In the genomic region with DNA sequence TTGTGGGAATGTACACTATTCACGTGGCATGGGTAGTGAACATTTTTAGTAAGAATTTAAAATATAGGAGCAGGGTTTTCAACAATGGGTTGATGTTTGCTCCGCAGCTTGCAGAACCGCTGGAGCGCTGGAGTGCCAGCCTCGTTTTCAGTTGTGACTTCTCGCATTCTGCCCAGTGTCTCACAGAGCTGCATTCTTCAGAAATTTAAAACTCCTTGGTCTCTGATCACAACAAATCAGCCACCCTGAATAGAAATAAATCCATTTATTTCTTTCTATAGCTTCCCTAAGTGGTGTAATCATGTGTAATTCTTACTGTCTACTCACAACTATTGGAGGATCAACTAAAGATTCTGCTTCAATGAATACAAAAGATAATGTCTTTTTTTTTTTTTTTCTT, we compare ENCODE assay signal across 25 mouse cellular contexts.
DNase-seq lines count a peak whose midpoint lies in the region; ATAC-seq and TF ChIP-seq lines count a peak whose summit lies in the region.
"Had no signal": no experiment of that assay in that cellular context is flagged by ENCODE, and none has a peak within 500 bp of the region (broad histone marks: within the 10 kb centered on the region; RNA-seq: fewer than 3 reads in every experiment).

No protein-coding gene starts in this region.

- no peak overlapping the region for H3K4me3 ChIP-seq in forebrain, embryonic 13.5 days
- no peak overlapping the region for H3K4me3 ChIP-seq in forebrain, embryonic 15.5 days
- H3K4me3 ChIP-seq in forebrain, embryonic 16.5 days (replicated peaks; ENCODE audit: low read length), result no peak overlapping the region
- H3K4me3 ChIP-seq in forebrain, postnatal 0 days (ENCODE audit: low read depth, low read length), result no peak overlapping the region
- H3K4me3 ChIP-seq in left cerebral cortex, adult 2 months, result no peak overlapping the region
- H3K4me3 ChIP-seq: embryonic facial prominence, embryonic 13.5 days; embryonic facial prominence, embryonic 15.5 days; erythroblast, embryonic 14.5 days had no signal

- no peak overlapping the region for H3K9ac ChIP-seq in forebrain, embryonic 13.5 days
- H3K9ac ChIP-seq in forebrain, embryonic 15.5 days (replicated peaks), result no peak overlapping the region
- H3K9ac ChIP-seq in forebrain, embryonic 16.5 days (replicated peaks; ENCODE audit: low read depth, low read length), result no peak overlapping the region
- H3K9ac ChIP-seq in forebrain, postnatal 0 days, result no peak overlapping the region
- H3K9ac ChIP-seq: embryonic facial prominence, embryonic 13.5 days; embryonic facial prominence, embryonic 15.5 days had no signal

- WGBS in forebrain, embryonic 13.5 days, result 62% methylated on average over 6 of the region's 6 CpGs
- WGBS in forebrain, embryonic 15.5 days, result 55% methylated on average over 6 of the region's 6 CpGs
- WGBS in forebrain, embryonic 16.5 days, result 42% methylated on average over 6 of the region's 6 CpGs
- 45% methylated on average over 6 of the region's 6 CpGs for WGBS in forebrain, postnatal 0 days

- intact Hi-C loops in left cerebral cortex, adult 2 months (cut with DNase I), result no loop called here
- intact Hi-C loops in left cerebral cortex, postnatal 14 days (cut with DNase I), result no loop called here

- no peak for TF ChIP-seq CTCF in forebrain, postnatal 0 days (IDR thresholded peaks at IDR 0.05; ENCODE audit: low read depth)
- TF ChIP-seq CTCF in left cerebral cortex, adult 2 months (IDR thresholded peaks at IDR 0.05), result no peak

- H3K27ac ChIP-seq in forebrain, embryonic 13.5 days, result no peak overlapping the region
- no peak overlapping the region for H3K27ac ChIP-seq in forebrain, embryonic 15.5 days (replicated peaks)
- no peak overlapping the region for H3K27ac ChIP-seq in forebrain, embryonic 16.5 days (ENCODE audit: low read length)
- no peak overlapping the region for H3K27ac ChIP-seq in forebrain, postnatal 0 days (ENCODE audit: low read depth, low read length)
- H3K27ac ChIP-seq in left cerebral cortex, adult 2 months, result 0 out of 2 replicates have a peak overlapping the region, but pooled peaks have one; percentile 15
- H3K27ac ChIP-seq: embryonic facial prominence, embryonic 13.5 days; embryonic facial prominence, embryonic 15.5 days had no signal

- H3K36me3 ChIP-seq in forebrain, embryonic 13.5 days (ENCODE audit: poor library complexity, severe bottlenecking), result no peaks in the 10 kb centered on the region
- H3K36me3 ChIP-seq in forebrain, embryonic 15.5 days, result no peaks in the 10 kb centered on the region
- H3K36me3 ChIP-seq in forebrain, embryonic 16.5 days (ENCODE audit: control insufficient read depth, insufficient read depth), result no peaks in the 10 kb centered on the region
- no peaks in the 10 kb centered on the region for H3K36me3 ChIP-seq in forebrain, postnatal 0 days (ENCODE audit: insufficient read depth)
- H3K36me3 ChIP-seq: embryonic facial prominence, embryonic 13.5 days; embryonic facial prominence, embryonic 15.5 days; G1E had no signal

- DNase-seq in forebrain, postnatal 0 days, result no peak
- no peak for DNase-seq in left cerebral cortex, adult 2 months (ENCODE audit: extremely low spot score in 1 of 2, low spot score in 2 of 2)
- DNase-seq in left cerebral cortex, postnatal 14 days (ENCODE audit: low spot score in 2 of 2), result no peak
- DNase-seq: adrenal gland, adult 8-10 months; adrenal gland, postnatal 14 days; adrenal gland, postnatal 36 days; B cell, adult 2 months; cerebellum, adult 11 months; cerebellum, adult 18-20 months; cerebellum, adult 8-10 months; cerebellum, adult 9-11 months; cerebellum, postnatal 14 days; cerebellum, postnatal 36 days; embryo, embryonic 11 days had no signal

- H3K9me3 ChIP-seq in forebrain, embryonic 13.5 days (replicated peaks), result no peaks in the 10 kb centered on the region
- no peaks in the 10 kb centered on the region for H3K9me3 ChIP-seq in forebrain, embryonic 15.5 days
- no peaks in the 10 kb centered on the region for H3K9me3 ChIP-seq in forebrain, embryonic 16.5 days (ENCODE audit: control insufficient read depth, low read length)
- no peaks in the 10 kb centered on the region for H3K9me3 ChIP-seq in forebrain, postnatal 0 days (ENCODE audit: low read length)
- H3K9me3 ChIP-seq: embryonic facial prominence, embryonic 13.5 days; embryonic facial prominence, embryonic 15.5 days; G1E had no signal

- no peaks in the 10 kb centered on the region for H3K27me3 ChIP-seq in forebrain, embryonic 13.5 days
- no peaks in the 10 kb centered on the region for H3K27me3 ChIP-seq in forebrain, embryonic 15.5 days
- no peaks in the 10 kb centered on the region for H3K27me3 ChIP-seq in forebrain, embryonic 16.5 days (replicated peaks; ENCODE audit: control insufficient read depth, insufficient read depth, low read length)
- no peaks in the 10 kb centered on the region for H3K27me3 ChIP-seq in forebrain, postnatal 0 days (ENCODE audit: insufficient read depth, low read length)
- H3K27me3 ChIP-seq: CH12.LX; embryonic facial prominence, embryonic 13.5 days; embryonic facial prominence, embryonic 15.5 days; Patski had no signal

- 0 out of 2 replicates have a peak, but pooled peaks have one; percentile 30 for ATAC-seq in forebrain, embryonic 13.5 days
- no peak for ATAC-seq in forebrain, embryonic 15.5 days (replicated peaks)
- peak; percentile 38; the same call in 1 of the 2 replicates for ATAC-seq in forebrain, embryonic 16.5 days
- no peak for ATAC-seq in forebrain, postnatal 0 days
- ATAC-seq: activated CD4-positive, CD25-positive, alpha-beta regulatory T cell, adult 4 months; CD4-positive, CD25-positive, alpha-beta regulatory T cell, adult 4 months; Patski had no signal

- peaks cover 3% of the 10 kb centered on the region; the same call in 1 of the 2 replicates for H3K4me1 ChIP-seq in forebrain, embryonic 13.5 days
- H3K4me1 ChIP-seq in forebrain, embryonic 15.5 days, result no peaks in the 10 kb centered on the region
- peaks cover 2% of the 10 kb centered on the region; the same call in 1 of the 2 replicates for H3K4me1 ChIP-seq in forebrain, embryonic 16.5 days (replicated peaks; ENCODE audit: control insufficient read depth, insufficient read depth, low read length)
- no peaks in the 10 kb centered on the region for H3K4me1 ChIP-seq in forebrain, postnatal 0 days (ENCODE audit: insufficient read depth)
- H3K4me1 ChIP-seq: embryonic facial prominence, embryonic 13.5 days; embryonic facial prominence, embryonic 15.5 days had no signal

- H3K4me2 ChIP-seq in forebrain, embryonic 13.5 days, result no peak overlapping the region
- H3K4me2 ChIP-seq in forebrain, embryonic 15.5 days (replicated peaks), result no peak overlapping the region
- H3K4me2 ChIP-seq in forebrain, embryonic 16.5 days (ENCODE audit: low read length), result no peak overlapping the region
- H3K4me2 ChIP-seq in forebrain, postnatal 0 days (ENCODE audit: low read depth), result no peak overlapping the region
- H3K4me2 ChIP-seq: embryonic facial prominence, embryonic 13.5 days; embryonic facial prominence, embryonic 15.5 days had no signal

Comparison
In these comparisons a context has a peak if more than half of its experiments do, and no peak if none do; other contexts are left out.
1. ATAC-seq: peak in forebrain, embryonic 13.5 days (single experiment) and forebrain, embryonic 16.5 days (single experiment); none in forebrain, embryonic 15.5 days (single experiment) and forebrain, postnatal 0 days (single experiment).